Mouse (Mus musculus): ENCODE data around the gene Ptpn5. TPM values are rescaled to one million over a fixed set of nuclear protein-coding genes. Genes with fewer than 3 reads are reported as not detected.

Ptpn5 gene
- polyA plus RNA-seq, 1 experiment: not detected

DNA sequence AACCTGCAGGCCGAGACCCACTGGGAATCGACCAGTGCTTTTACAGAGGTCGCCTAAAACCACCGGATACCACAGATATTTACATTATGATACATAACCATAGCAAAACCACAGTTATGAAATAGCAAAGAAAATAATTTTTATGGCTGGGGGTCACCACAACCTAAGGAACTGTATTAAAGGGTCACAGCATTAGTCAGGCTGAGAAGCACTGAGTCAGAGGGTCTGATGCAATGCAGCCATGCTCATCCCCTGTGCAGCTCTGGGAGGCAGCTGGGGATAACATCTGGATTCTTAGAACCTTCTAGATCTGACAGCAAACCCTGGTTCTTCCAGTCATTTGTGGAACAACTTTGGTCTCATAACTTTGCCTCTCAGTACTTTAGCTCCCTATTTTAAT is 102.1 kb downstream of the Ptpn5 start:
- Histone ChIP-seq H3K4me1 (ENCODE audit: control insufficient read depth, insufficient read depth, low read length) (peaks cover 21% of the 10 kb centered on the region), H3K27ac (ENCODE audit: insufficient read depth, low read depth, low read length) (no peak overlapping the region), H3K4me3 (ENCODE audit: insufficient read depth, low read length) (no peak overlapping the region)
- no peak for TF ChIP-seq POLR2A (IDR thresholded peaks at IDR 0.05; ENCODE audit: borderline replicate concordance, low read depth, low read length)
- no peak for TF ChIP-seq CTCF (IDR thresholded peaks at IDR 0.05; ENCODE audit: low read depth, low read length)

DNA sequence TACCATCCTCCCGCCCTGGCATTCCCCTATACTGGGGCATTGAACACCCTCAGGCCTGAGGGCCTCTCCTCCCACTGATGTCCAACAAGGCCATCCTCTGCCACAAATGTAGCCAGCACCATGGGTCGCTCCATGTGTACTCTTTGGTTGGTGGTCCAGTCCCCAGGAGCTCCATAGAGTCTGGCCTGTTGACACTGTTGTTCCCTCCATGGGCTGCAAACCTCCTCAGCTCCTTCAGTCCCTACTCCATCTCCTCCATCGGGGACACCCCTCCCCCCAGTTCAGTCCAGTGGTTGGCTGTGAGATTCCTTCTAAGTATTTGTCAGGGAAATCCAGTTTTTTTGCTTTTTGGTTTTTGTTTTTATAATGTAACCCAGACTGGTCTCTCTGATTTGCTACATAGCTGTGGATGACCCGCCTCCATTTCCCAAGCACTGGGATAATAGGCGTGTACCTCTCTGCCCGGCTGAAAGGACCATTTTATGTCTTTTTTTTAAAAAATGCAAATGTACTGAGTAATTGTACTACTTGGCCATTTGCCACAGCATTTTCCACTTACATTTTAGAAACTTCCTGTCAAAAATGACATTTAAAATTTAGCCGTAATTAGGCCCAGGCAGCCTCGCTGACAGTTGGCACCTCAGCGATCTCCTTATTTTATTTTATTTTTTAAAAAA is 102.8 kb downstream of the Ptpn5 start:
- no peak for TF ChIP-seq CTCF (IDR thresholded peaks at IDR 0.05; ENCODE audit: low read depth, low read length)
- TF ChIP-seq POLR2A (IDR thresholded peaks at IDR 0.05; ENCODE audit: borderline replicate concordance, low read depth, low read length): no peak
- H3K27ac ChIP-seq (ENCODE audit: insufficient read depth, low read depth, low read length): no peak overlapping the region
- peaks cover 21% of the 10 kb centered on the region for H3K4me1 ChIP-seq (ENCODE audit: control insufficient read depth, insufficient read depth, low read length)
- H3K4me3 ChIP-seq (ENCODE audit: insufficient read depth, low read length): no peak overlapping the region

Other genes with a start within 250 kb of the Ptpn5 start
- gene Tsg101, start 213.7 kb downstream of the Ptpn5 start, polyA plus RNA-seq (2012; ENCODE audit: insufficient read depth, insufficient read length, missing spikeins): 103 and 112 TPM in 2 replicates
- gene Uevld, start 175.2 kb downstream of the Ptpn5 start, polyA plus RNA-seq (2012; ENCODE audit: insufficient read depth, insufficient read length, missing spikeins): 11.3 and 17.4 TPM in 2 replicates
- gene Gm9999, start 150.1 kb downstream of the Ptpn5 start, polyA plus RNA-seq (2012; ENCODE audit: insufficient read depth, insufficient read length, missing spikeins): not detected in 2 replicates
- gene Spty2d1, start 125.3 kb downstream of the Ptpn5 start, polyA plus RNA-seq (2012; ENCODE audit: insufficient read depth, insufficient read length, missing spikeins): 12.6 and 14.8 TPM in 2 replicates
- 100 and 103 TPM in 2 replicates for gene Tmem86a, start 83.1 kb downstream of the Ptpn5 start, polyA plus RNA-seq (2012; ENCODE audit: insufficient read depth, insufficient read length, missing spikeins)
- gene Mrgpra6, start 71.2 kb upstream of the Ptpn5 start, polyA plus RNA-seq (2012; ENCODE audit: insufficient read depth, insufficient read length, missing spikeins): not detected in 2 replicates
- not detected in 2 replicates for gene Mrgpra9, start 119.2 kb upstream of the Ptpn5 start, polyA plus RNA-seq (2012; ENCODE audit: insufficient read depth, insufficient read length, missing spikeins)
- not detected in 2 replicates for gene Mrgpra1, start 220.6 kb upstream of the Ptpn5 start, polyA plus RNA-seq (2012; ENCODE audit: insufficient read depth, insufficient read length, missing spikeins)